Mouse (Mus musculus): ENCODE data around the gene Sh3rf1.

DNA sequence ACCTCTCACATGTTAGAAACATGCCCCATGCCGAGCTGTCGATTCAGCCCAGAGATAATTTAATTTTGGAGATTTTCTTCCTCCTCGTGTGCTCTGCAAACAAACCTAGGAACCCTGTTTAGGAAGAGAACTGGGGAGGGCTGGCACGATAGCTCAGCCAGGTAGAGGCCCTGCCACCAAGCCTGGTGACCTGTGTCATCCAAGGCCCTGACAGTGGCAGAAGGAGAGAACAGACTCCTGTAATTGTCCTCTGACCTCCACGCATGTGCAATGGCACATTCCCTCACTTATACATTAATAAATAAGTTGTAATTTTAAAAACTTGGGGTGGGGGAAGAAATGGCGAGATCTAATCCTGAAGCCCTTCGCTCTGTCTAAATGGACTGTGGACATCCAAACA lies 179.2 kb downstream of the Sh3rf1 start:
- TF ChIP-seq CTCF (IDR thresholded peaks at IDR 0.05; ENCODE audit: borderline replicate concordance, insufficient read depth, low read depth, low read length) (no peak), POLR2A (IDR thresholded peaks at IDR 0.05; ENCODE audit: borderline replicate concordance, insufficient read depth, low read length) (no peak)
